Mouse (Mus musculus): Measurements from ENCODE around the gene Dmrtc1a. TPM values are rescaled to one million over a fixed set of nuclear protein-coding genes. Genes with fewer than 3 reads are reported as not detected.
"Not testable (repeated sequence)": the region's sequence is repeated elsewhere in the genome, so short reads cannot be mapped to it uniquely, and the experiment has no call there.

Gene Dmrtc1a
- polyA plus RNA-seq, 1 experiment from 2014 or later = 2.3 TPM

GRCm38 (mm10) chrX:102867871-102868270 is 40.6 kb downstream of the Dmrtc1a start, which contains the start of gene 1700031F05Rik:
Gene 1700031F05Rik (minus strand): TSS chrX:102867971.
- H3K4me1 ChIP-seq (ENCODE audit: control insufficient read depth, insufficient read depth, low read length) = no peaks in the 10 kb centered on the region
- no peaks in the 10 kb centered on the region for H3K27me3 ChIP-seq (ENCODE audit: control insufficient read depth, insufficient read depth, low read depth, low read length)
- no peak within 1 kb of the TSS for H3K27ac ChIP-seq (ENCODE audit: low read length)
- no peak within 1 kb of the TSS for H3K4me2 ChIP-seq (ENCODE audit: low read length)
- ATAC-seq = no peak
- no peaks in the 10 kb centered on the region for H3K36me3 ChIP-seq (ENCODE audit: control insufficient read depth, insufficient read depth, low read length)
- no peaks in the 10 kb centered on the region for H3K9me3 ChIP-seq (replicated peaks; ENCODE audit: control insufficient read depth, low read length, poor library complexity, severe bottlenecking)
- WGBS = 84% methylated on average over 5 of the region's 6 CpGs
- no peak within 1 kb of the TSS for H3K9ac ChIP-seq (ENCODE audit: low read depth, low read length)
- no peak within 1 kb of the TSS for H3K4me3 ChIP-seq (ENCODE audit: low read depth, low read length)

GRCm38 (mm10) chrX:102854516-102854915 is 54.0 kb downstream of the Dmrtc1a start, which contains the start of gene Dmrtc1c2:
Gene Dmrtc1c2 (minus strand): TSS chrX:102854616.
- not testable (repeated sequence) for H3K27ac ChIP-seq (ENCODE audit: low read length); ATAC-seq; H3K4me3 ChIP-seq (ENCODE audit: low read depth, low read length); H3K27me3 ChIP-seq (ENCODE audit: control insufficient read depth, insufficient read depth, low read depth, low read length); H3K36me3 ChIP-seq (ENCODE audit: control insufficient read depth, insufficient read depth, low read length); H3K4me1 ChIP-seq (ENCODE audit: control insufficient read depth, insufficient read depth, low read length); H3K9me3 ChIP-seq (replicated peaks; ENCODE audit: control insufficient read depth, low read length, poor library complexity, severe bottlenecking); H3K9ac ChIP-seq (ENCODE audit: low read depth, low read length); H3K4me2 ChIP-seq (ENCODE audit: low read length)
- no CpG with 5 or more reads among the region's 13 CpGs for WGBS

Other genes with a start within 250 kb of the Dmrtc1a start
- gene Gm3880, start 221.7 kb downstream of the Dmrtc1a start, polyA plus RNA-seq (2015; fragmentation: Nextera tagmentation; extraction: Ambion mirVana) = not detected in 2 replicates
- not detected in 2 replicates for gene Gm9112, start 201.1 kb downstream of the Dmrtc1a start, polyA plus RNA-seq (2015; fragmentation: Nextera tagmentation; extraction: Ambion mirVana)
- gene Dmrtc1b, start 200.8 kb downstream of the Dmrtc1a start, polyA plus RNA-seq (2015; fragmentation: Nextera tagmentation; extraction: Ambion mirVana) = not detected in 2 replicates
- not detected in 2 replicates for gene Dmrtc1c1, start 105.7 kb downstream of the Dmrtc1a start, polyA plus RNA-seq (2015; fragmentation: Nextera tagmentation; extraction: Ambion mirVana)
- not detected in 2 replicates for gene Dmrtc1c2, start 54.1 kb downstream of the Dmrtc1a start, polyA plus RNA-seq (2015; fragmentation: Nextera tagmentation; extraction: Ambion mirVana)
- not detected in 2 replicates for gene 1700031F05Rik, start 40.7 kb downstream of the Dmrtc1a start, polyA plus RNA-seq (2015; fragmentation: Nextera tagmentation; extraction: Ambion mirVana)
- not detected in 2 replicates for gene 1700011M02Rik, start 218 bp upstream of the Dmrtc1a start, polyA plus RNA-seq (2015; fragmentation: Nextera tagmentation; extraction: Ambion mirVana)
- gene 1700018G05Rik, start 19.7 kb upstream of the Dmrtc1a start, polyA plus RNA-seq (2015; fragmentation: Nextera tagmentation; extraction: Ambion mirVana) = not detected in 2 replicates